Mouse (Mus musculus) T-cell, adult 66 days (primary cell): ENCODE data around the gene Scgb1b18. TPM values are rescaled to one million over a fixed set of nuclear protein-coding genes. Genes with fewer than 3 reads are reported as not detected.

Source experiments
- total RNA-seq, 2 experiments: library from RNA; stranded (reverse); gene quantifications; 3 replicates in 1 of 2; 4 replicates in 1 of 2; pipeline ENCODE4 v1.2.4; 2023

Gene Scgb1b18
- not detected for total RNA-seq

GRCm38 (mm10) chr7:33185268-33185667, at the start of gene Scgb1b18:
Scgb1b18 (plus strand) TSS chr7:33185568.

GRCm38 (mm10) chr7:33173764-33174163, 11.6 kb upstream of the Scgb1b18 start, which contains the start of gene Scgb2b18:
Scgb2b18 (minus strand) TSS chr7:33173864.

Other genes starting within 250 kb of the Scgb1b18 start
- gene Scgb2b17, start 129.0 kb upstream of the Scgb1b18 start, total RNA-seq, result not detected
- not detected for gene Scgb1b17, start 122.1 kb upstream of the Scgb1b18 start, total RNA-seq
- not detected for gene Scgb2b18, start 11.7 kb upstream of the Scgb1b18 start, total RNA-seq
- not detected for gene Scgb2b19, start 94.8 kb downstream of the Scgb1b18 start, total RNA-seq
- not detected for gene Scgb1b19, start 101.7 kb downstream of the Scgb1b18 start, total RNA-seq
- not detected for gene Scgb2b20, start 180.8 kb downstream of the Scgb1b18 start, total RNA-seq
- gene Scgb1b20, start 187.7 kb downstream of the Scgb1b18 start, total RNA-seq, result not detected